Mouse (Mus musculus): Measurements from ENCODE around the gene Sec14l5.

Gene Sec14l5

DNA sequence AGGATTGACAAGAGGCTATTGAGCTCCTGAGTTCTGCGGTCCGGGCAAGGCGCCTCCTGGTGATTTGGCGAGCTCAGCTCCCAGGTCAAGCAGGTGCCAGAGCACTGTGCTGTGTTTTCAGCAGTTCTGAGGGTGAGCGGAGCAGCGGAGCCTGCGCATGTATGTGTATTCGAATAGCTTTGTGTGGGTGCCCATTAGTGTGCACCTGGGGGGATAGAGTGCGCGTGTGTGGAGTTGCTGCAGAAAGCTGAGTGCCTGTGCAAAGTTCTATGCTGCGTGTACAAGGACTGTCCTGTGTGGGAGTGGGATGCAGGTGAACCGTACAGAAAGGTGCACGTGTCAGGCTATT is at the start of gene Sec14l5:
Gene Sec14l5, plus strand, starts transcription at position 73 of the 349 bp plus-strand sequence.
- in situ Hi-C loops (cut with MboI, MseI), result loop anchor here (10.0 kb wide), 1 partner anchor 362 kb away; no protein-coding TSS in a partner anchor

- in situ Hi-C loops (cut with MboI, MseI), result no loop called here
Observed at GRCm38 (mm10) chr16:5101000-5101399, 45.9 kb upstream of the Sec14l5 start.

DNA sequence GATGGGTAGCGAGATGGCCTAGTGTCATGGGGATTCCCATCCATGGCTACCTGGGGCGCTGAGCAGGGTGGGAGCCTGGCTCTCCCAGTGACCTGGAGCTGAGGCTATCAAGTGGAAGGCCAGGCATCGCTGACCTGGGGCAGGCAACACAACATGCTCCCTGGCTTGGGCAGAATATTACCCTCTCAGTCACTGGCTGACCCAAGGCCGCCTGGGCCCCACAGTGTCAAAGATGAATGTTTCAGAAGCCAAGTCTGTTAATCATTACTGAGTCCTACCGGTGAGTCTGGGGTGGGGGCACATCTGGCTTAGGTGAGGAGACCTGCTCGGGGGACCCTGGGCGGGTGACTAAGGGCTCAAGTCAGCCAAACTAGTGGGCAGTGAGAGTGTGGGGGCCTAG is 37.0 kb upstream of the Sec14l5 start:
- in situ Hi-C loops (cut with MboI, MseI), result loop anchor here (10.0 kb wide), 1 partner anchor 595 kb away; no protein-coding TSS in a partner anchor

- in situ Hi-C loops (cut with MboI, MseI), result loop anchor here (10.0 kb wide), 1 partner anchor 596 kb away; no protein-coding TSS in a partner anchor
Observed at GRCm38 (mm10) chr16:5111021-5111420, 35.9 kb upstream of the Sec14l5 start.

GRCm38 (mm10) chr16:5113002-5113550 is 33.8 kb upstream of the Sec14l5 start:
- in situ Hi-C loops (cut with MboI, MseI), result loop anchor here (10.0 kb wide), 1 partner anchor 598 kb away; no protein-coding TSS in a partner anchor

- in situ Hi-C loops (cut with MboI, MseI), result loop anchor here (10.0 kb wide), 1 partner anchor 599 kb away; no protein-coding TSS in a partner anchor
Observed at GRCm38 (mm10) chr16:5113582-5113981, 33.3 kb upstream of the Sec14l5 start.

GRCm38 (mm10) chr16:5119385-5119784 is 27.5 kb upstream of the Sec14l5 start:
- in situ Hi-C loops (cut with MboI, MseI), result loop anchor here (10.0 kb wide), 1 partner anchor 605 kb away; no protein-coding TSS in a partner anchor

DNA sequence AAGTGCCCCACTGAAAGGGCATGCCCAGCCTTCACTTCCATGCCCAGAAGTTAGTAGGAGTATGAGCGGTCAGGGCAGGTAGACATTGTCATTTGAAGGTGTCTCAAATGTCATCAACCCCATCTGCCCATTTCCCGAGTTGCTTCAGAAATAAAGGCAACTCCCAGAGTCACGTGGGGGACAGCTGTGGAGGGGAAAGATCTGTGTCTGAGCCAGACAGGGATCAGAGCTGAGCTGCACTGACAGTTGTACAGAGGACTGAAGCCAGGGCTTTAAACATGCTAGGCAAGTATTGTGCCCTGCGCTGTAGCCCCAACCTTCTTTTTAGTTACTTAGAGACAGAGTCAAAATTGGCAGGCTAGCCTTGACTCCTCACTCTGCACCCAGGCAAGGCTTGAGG is 27.1 kb upstream of the Sec14l5 start:
- in situ Hi-C loops (cut with MboI, MseI), result loop anchor here (10.0 kb wide), 1 partner anchor 605 kb away; no protein-coding TSS in a partner anchor

DNA sequence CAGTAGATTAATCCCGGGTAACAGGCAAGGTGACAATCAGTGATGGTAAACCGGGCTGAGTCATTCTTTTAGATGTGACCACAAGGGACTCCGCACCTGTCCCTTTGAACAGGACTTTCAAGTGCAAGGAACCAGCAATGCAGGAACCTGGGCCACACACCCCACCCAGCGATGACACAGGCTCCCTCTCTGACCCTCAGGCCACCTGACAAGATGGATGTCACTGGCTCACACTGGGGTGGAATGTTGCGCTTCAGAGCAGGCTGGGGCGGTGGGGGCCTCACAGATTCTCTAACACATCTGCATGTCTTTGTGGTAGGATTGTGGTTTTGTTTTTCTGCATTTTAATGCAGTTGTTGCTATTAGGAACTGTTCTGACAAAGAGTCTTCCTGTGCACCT is 23.4 kb upstream of the Sec14l5 start:
- in situ Hi-C loops (cut with MboI, MseI), result no loop called here

- in situ Hi-C loops (cut with MboI, MseI), result no loop called here
Observed at GRCm38 (mm10) chr16:5130196-5130595, 16.7 kb upstream of the Sec14l5 start.

DNA sequence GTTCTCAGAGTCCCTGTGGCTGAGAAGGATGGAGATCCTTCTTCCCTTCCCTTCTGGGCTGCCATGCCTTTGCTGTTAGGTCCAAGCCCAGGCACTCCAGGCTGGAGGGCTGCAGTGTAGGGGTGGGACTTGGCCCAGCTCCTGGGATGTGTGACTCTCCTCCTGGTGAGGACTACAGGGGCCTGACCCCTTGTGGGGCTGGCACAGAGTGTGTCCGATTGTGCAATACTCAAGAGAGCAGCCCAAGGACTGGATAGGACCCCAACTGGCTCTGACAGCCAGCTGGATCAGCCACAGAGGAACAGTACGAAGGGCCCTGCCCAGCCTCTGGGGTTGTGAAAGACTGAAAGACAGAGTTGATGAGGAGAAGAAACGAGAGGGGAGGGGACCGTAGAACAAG is 16.1 kb upstream of the Sec14l5 start:
- in situ Hi-C loops (cut with MboI, MseI), result no loop called here

GRCm38 (mm10) chr16:5131251-5131922 is 15.5 kb upstream of the Sec14l5 start:
- in situ Hi-C loops (cut with MboI, MseI), result no loop called here

DNA sequence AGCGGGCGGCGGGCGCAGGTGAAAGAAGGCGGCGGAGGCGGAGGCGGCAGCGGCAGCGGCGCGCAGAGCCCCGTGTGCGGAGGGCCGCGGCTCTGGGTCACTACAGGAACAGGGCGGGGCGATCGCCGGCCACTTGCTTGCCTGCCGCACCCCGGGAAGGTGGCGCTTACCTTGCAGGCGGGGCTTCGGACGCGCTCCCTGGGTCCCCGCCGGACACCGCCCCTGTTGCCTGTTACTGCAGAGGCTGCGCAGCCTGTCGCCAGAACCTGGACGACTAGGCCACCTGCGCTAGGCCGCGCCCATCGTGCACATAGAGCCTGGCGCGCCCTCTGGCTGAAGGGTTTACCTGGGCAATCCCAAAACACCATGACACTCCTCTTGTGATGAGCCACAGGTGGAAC is 14.5 kb upstream of the Sec14l5 start, which contains the start of gene Ppl:
Gene Ppl, minus strand, starts transcription at position 21 of the 401 bp plus-strand sequence.
- in situ Hi-C loops (cut with MboI, MseI), result no loop called here

DNA sequence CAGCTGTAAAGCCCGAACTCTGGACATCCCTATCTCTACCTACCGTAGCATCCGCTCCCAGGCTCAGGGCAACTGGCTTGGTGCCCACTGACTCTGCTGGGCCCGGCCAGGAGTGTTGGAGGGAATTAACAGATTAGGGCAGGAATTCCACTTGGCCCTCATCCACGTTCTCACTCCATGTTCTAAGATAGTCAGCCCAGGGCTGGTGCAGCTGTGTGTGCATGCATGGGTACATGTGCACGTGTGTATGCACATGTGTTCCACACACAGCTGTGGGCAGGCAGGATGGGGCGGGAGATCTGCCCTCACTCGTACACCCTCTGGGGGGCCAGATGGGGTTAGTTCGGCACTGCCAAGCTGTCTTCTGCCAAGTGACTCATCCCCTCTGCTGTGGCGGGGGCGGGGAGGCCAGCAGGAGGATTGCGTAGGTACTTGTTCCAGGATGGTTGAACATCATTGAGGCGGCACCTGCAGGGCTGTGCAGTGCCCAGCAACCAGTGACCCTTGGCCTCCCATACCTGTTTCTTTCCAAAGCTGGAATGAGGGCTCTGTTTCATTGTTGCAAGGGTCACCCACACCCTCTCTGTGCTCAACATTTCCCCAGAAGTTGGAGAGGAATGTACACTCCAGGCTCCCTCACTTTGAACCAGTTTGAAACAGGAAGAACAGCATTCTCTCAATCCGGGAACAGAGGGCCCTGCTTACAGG is 12.1 kb upstream of the Sec14l5 start:
- in situ Hi-C loops (cut with MboI, MseI), result no loop called here

DNA sequence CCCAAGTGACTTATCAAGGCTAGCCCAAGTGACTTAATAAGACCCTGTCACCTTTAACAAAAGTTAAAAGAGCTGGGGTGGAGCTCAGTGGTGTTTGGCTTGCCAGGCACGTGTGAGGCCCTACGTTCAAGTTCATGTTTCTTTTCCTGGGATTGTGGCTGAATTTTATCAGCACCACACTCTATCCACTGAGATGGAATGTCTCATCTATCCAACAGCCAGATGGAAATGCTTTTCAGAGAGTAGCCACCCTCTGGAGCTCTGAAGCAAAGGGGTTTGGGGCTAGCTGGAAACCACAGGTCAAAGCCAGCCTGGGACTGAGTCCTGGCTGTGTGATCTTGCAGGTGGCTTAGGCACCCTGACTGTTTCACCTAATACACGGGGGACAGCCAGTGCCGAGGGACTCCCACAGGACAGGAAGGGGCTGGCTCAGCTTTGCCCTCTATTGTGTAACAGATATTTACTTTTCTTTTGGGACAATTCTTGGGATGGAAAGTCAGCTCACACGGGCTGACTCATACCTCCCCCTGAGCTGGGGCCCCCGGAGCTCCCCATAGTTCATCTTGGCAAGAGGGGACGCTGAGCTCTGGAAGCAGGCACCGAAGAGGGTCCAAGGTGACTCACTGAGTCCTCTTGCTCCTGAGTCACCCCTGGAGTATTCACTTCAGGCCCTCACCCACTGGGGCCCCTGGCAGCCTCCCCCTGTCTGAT is 11.2 kb upstream of the Sec14l5 start:
- in situ Hi-C loops (cut with MboI, MseI), result no loop called here

DNA sequence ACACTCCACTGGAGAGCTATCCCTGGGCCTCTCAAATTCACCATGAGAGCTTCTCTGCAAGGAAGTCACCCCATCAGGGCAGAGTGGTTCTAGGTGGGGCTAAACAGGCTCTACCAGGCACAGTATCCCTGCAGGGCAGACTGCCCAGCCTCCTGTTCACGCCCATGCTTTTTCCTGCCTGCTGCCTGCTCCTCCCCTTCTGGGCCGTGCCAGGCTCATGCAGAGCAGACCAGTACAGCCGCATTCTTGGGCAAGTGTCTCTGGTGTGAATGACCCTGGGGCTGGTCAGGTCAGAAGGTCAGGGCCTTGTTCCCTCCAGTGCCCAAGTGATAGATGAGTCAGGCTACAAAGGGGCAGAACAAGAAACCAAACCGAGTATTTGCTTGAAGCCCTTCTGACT is 10.4 kb upstream of the Sec14l5 start:
- in situ Hi-C loops (cut with MboI, MseI), result no loop called here

GRCm38 (mm10) chr16:5137006-5137540 is 9.8 kb upstream of the Sec14l5 start:
- in situ Hi-C loops (cut with MboI, MseI), result no loop called here

DNA sequence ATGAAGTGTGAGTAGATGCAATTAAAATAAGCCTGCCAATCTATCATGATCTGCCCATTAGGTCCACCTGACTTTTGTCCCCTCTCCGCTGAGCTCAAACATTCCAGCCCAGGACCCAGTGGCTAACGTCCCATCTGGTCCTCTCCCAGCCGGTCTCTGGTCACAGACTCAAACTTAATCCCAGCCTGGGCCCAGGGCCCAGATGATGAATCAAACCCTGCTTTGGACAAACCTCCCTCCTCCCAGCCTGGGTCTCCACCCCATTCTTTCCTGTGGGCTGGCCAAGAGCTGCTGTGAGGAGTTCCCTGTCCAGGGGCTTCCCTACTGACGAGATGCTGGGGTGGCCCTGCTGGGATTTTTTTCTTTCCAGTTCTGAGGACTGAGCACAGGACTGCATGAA is 7.2 kb upstream of the Sec14l5 start:
- in situ Hi-C loops (cut with MboI, MseI), result loop anchor here (5.0 to 10.0 kb wide), 2 partner anchors 152 to 355 kb away; no protein-coding TSS in a partner anchor

- in situ Hi-C loops (cut with MboI, MseI), result loop anchor here (10.0 kb wide), 1 partner anchor 361 kb away; no protein-coding TSS in a partner anchor
Observed at GRCm38 (mm10) chr16:5145570-5145969, 1.3 kb upstream of the Sec14l5 start.

DNA sequence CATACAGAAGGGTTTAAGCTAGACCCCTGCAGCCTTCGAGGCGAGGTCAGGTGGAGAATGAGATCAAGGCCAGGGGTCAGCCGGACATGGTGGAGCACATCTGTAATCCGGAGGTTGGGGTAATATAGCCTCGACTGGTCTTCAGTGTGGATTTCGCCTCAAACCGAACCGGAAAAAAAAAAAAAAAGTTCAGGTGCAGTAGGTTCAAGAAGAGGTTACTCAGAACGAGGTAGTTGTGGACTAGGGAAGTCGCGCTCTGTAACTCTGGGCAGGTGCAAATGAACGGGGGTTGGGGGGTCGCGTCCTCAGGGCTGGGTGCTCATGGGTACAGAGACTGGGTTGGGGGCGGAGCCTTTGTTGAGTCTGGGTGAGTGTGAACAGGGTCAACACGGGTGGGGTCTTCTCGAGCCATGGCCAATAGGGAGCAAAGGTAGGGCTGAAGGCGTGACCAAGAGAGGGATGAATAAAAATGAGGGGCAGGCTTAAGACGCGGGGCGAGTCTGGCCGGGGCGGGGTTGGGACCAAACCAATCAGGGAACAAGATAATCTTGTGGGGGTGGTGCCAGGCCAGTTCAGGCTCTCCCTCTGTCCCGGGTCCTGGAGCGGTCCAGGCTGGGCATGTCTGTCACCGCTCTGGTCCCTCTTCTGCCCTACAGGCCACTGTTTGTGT is 407 bp upstream of the Sec14l5 start:
- in situ Hi-C loops (cut with MboI, MseI), result loop anchor here (10.0 kb wide), 1 partner anchor 362 kb away; no protein-coding TSS in a partner anchor

DNA sequence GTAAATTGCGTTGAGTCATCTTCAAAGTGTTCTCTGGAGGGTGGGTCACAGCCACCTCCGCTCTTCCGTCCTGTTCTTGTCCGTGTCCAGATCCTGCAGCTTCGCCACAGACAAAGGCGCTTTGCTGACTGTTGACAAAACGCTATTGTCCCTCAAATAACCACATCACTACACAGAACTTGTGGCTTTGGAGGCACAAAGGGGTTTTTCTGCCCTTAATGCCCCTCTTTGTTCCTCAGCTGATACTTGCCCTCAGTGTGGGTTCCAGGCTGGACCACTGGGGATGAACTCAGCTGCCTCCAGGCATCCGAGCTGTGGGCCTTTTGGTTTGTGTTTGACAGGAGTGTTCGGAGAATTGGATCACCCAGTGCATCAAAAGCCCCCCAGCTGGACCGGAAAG is 3.6 kb downstream of the Sec14l5 start:
- in situ Hi-C loops (cut with MboI, MseI), result no loop called here
